Mouse (Mus musculus) hindbrain, embryonic 10.5 days (tissue): ENCODE results near the gene Fcamr. TPM values are rescaled to one million over a fixed set of nuclear protein-coding genes. Genes with fewer than 3 reads are reported as not detected.

Source experiments
- DNase-seq: peaks from one replicate; pipeline ENCODE4 v3.0.0-alpha.2; 2017; ENCODE audit warnings: low spot score
- H3K27ac ChIP-seq: fragments of 300-500 bp; sonication (generic); 2 replicates; pipeline ENCODE4 v1.5.1; 2016; ENCODE audit warnings: mild to moderate bottlenecking, moderate library complexity
- H3K27me3 ChIP-seq: fragments of 300-500 bp; sonication (generic); 2 replicates; pipeline ENCODE4 v1.6.1; 2016; ENCODE audit warnings: mild to moderate bottlenecking; ENCODE audit not compliant: poor library complexity, insufficient read depth, severe bottlenecking
- H3K36me3 ChIP-seq: fragments of 300-500 bp; sonication (generic); 2 replicates; pipeline ENCODE4 v1.6.1; 2016; ENCODE audit warnings: mild to moderate bottlenecking, moderate library complexity
- H3K4me1 ChIP-seq: fragments of 300-500 bp; sonication (generic); replicated peaks from 2 replicates; pipeline ENCODE4 v1.6.1; 2016; ENCODE audit warnings: mild to moderate bottlenecking
- H3K4me3 ChIP-seq: fragments of 300-500 bp; sonication (generic); 2 replicates; pipeline ENCODE4 v1.5.1; 2016; ENCODE audit warnings: mild to moderate bottlenecking, moderate library complexity
- H3K9me3 ChIP-seq: fragments of 300-500 bp; sonication (generic); 2 replicates; pipeline ENCODE4 v1.6.1; 2016; ENCODE audit warnings: mild to moderate bottlenecking, moderate library complexity
- WGBS: fragments of 180-500 bp; shearing (Covaris S2); methylation state at CpG from one replicate; pipeline ENCODE4 v1.1.7; 2016; 5-methylcytosine and 5-hydroxymethylcytosine counted together
- polyA plus RNA-seq: library from polyadenylated mRNA; unstranded; fragments of >200 nt; fragmentation: Nextera tagmentation; extraction: Ambion mirVana; gene quantifications from 2 replicates; pipeline ENCODE4 v1.2.1, GENCODE M21; 2016

The Fcamr gene
- polyA plus RNA-seq, 1 experiment from 2014 or later = not detected

DNA sequence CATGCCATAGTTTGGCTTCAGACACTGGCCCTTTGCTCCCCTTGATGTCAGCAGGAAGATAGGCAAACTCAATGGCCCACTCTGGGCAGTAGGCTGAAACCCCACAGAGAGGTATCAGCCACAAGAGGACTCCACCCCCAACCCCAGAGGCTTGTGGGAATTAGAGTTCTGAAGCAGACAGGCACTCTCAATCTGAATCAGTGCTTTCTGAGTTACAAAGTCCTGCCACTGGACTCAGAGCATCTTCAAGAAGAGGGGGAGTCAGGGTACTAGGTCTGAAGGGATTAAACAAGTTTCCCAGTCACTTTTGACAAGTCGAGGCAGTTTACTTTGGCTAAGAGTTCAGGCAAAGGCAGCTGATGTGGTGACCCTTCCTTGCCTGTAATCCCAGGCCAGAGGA lies 19.0 kb downstream of the Fcamr start:
- Histone ChIP-seq H3K27ac (no peak overlapping the region), H3K36me3 (no peaks in the 10 kb centered on the region), H3K4me1 (no peaks in the 10 kb centered on the region), H3K4me3 (no peak overlapping the region), H3K27me3 (no peaks in the 10 kb centered on the region), H3K9me3 (no peaks in the 10 kb centered on the region)
- DNase-seq = no peak
- WGBS = 80% methylated on average over 1 of the region's 1 CpGs

DNA sequence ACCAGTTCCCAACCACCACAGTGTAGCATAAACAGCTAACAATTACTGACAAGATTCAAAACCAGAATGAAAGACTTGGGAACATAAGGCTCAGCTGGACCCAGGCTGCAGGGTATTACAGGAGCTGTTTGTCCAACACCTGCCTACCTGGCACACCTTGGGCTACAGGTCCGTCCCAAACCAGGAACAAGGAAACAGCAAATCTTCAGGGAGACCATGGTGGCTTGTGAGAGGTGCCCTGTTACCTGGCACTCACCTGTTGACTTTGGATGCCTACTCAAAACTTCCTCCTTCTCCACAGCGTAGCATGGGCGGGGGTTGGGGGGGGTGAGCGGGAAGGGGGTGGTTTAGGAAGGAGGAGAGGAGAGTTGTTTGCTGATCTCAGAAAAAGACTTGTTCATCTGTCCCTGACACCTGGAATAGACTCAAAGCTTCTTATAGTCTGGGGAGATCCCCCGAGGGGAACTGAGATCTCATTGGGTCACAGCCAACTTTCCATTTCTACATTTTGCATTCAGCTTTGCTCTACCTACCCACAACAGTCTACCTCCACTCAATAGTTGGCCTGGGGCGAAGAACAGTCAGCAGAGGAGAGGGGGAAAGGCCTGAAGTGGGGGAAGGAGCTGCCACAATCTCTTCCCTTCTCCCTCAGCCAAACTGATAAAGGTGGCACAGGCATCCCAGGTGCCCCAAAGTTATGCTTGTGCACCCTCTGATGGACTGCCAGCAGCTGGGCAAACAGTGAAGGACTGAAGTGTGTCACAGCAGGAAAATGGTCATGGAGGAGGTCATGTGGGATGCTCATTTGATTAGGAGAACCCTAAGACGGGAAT lies 19.8 kb downstream of the Fcamr start:
- Histone ChIP-seq H3K9me3 (no peaks in the 10 kb centered on the region), H3K4me1 (no peaks in the 10 kb centered on the region), H3K4me3 (no peak overlapping the region), H3K36me3 (no peaks in the 10 kb centered on the region), H3K27me3 (no peaks in the 10 kb centered on the region), H3K27ac (no peak overlapping the region)
- WGBS = 86% methylated on average over 7 of the region's 7 CpGs
- DNase-seq = no peak

DNA sequence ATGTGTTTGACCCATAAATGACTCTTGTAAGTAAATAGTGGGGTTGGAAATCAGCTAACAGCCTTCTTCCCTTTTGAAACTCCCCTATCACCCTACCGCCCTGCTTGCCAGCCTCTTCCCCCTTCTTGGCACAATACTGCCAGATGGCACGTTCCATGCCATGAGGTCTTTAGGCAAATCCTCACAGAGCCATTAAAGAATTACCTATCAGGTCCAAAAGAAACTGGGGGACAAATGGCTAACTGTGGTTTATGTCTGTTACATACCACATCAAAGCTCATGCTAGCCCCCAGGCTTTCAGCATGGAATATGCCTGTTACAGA lies 20.4 kb downstream of the Fcamr start:
- WGBS = 94% methylated on average over 2 of the region's 2 CpGs

DNA sequence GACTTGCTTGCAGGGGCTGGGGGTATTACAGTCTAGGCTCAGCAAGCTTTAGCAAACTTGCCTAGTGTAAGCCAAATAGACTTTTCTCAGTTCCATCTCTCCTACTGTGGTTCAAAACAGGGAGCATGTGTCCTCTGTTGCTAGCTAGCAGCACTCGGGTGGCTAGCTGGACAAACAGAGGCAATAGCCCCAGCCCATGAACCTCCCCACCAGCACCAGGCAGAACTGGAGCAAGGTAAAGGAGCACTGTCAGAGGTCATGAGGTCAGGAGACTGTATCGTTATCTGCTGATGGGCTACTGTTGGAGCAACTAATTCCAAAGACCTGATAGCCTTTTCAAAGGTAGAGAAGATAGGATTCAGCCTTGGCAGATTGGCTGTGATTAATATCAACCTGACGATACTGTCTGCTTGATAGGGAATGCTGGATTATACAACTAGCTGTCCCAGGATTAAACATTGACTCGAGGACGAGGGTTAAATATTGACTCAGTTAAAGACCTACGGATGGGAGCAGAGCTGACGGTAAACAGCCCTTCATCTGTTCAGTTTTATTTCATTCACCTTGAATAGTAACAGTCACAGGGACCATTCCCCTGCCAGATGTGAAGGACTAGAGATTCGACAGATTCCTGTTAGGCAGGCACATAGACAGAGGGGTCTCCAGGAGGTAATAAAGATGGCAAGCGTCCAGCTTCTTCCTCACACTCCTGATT lies 21.4 kb downstream of the Fcamr start:
- no peaks in the 10 kb centered on the region for H3K27me3 ChIP-seq
- no peaks in the 10 kb centered on the region for H3K36me3 ChIP-seq
- DNase-seq = no peak
- no peak overlapping the region for H3K4me3 ChIP-seq
- no peak overlapping the region for H3K27ac ChIP-seq
- no peaks in the 10 kb centered on the region for H3K4me1 ChIP-seq
- no peaks in the 10 kb centered on the region for H3K9me3 ChIP-seq
- 86% methylated on average over 9 of the region's 9 CpGs for WGBS

More for the DNA sequence above, 20.4 kb downstream of the Fcamr start:
- Histone ChIP-seq H3K4me1 (no peaks in the 10 kb centered on the region), H3K4me3 (no peak overlapping the region), H3K36me3 (no peaks in the 10 kb centered on the region), H3K27me3 (no peaks in the 10 kb centered on the region), H3K27ac (no peak overlapping the region), H3K9me3 (no peaks in the 10 kb centered on the region)
- DNase-seq = no peak

DNA sequence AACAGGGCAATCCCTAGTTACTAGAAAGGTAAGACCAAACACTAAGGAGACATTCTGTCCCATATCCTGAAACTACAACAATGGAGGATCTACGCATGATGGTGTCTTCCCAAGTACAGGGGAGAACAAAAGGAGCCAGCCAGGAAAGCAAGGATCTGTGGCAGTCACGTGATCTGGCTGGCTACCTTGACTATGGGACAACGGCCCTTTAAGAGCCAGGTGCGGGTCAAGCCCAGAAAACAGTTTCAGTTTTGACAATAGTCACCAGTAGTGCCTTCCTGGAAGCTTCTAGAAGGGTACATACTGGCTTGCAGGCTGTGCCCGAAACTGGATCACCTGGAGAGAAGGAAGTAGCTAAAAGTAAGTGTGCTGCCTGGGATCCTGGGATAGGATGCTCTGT lies 25.7 kb downstream of the Fcamr start, which contains the start of gene Pigr:
Pigr (plus strand) TSS at position 237 of the 400 bp plus-strand sequence.
- H3K4me3 ChIP-seq = no peak within 1 kb of the TSS
- H3K27me3 ChIP-seq = no peaks in the 10 kb centered on the region
- H3K36me3 ChIP-seq = no peaks in the 10 kb centered on the region
- no peaks in the 10 kb centered on the region for H3K9me3 ChIP-seq
- no peak for DNase-seq
- H3K4me1 ChIP-seq = no peaks in the 10 kb centered on the region
- H3K27ac ChIP-seq = no peak within 1 kb of the TSS
- WGBS = 87% methylated on average over 5 of the region's 5 CpGs

GRCm38 (mm10) chr1:130828656-130829055 lies 28.0 kb downstream of the Fcamr start:
- Histone ChIP-seq H3K27ac (no peak overlapping the region), H3K4me3 (no peak overlapping the region), H3K36me3 (no peaks in the 10 kb centered on the region), H3K4me1 (no peaks in the 10 kb centered on the region), H3K9me3 (no peaks in the 10 kb centered on the region), H3K27me3 (no peaks in the 10 kb centered on the region)
- DNase-seq = no peak
- 83% methylated on average over 4 of the region's 4 CpGs for WGBS

- no peaks in the 10 kb centered on the region for H3K27me3 ChIP-seq
- no peaks in the 10 kb centered on the region for H3K9me3 ChIP-seq
- WGBS = 80% methylated on average over 8 of the region's 8 CpGs
- no peaks in the 10 kb centered on the region for H3K36me3 ChIP-seq
- no peak for DNase-seq
- H3K27ac ChIP-seq = no peak overlapping the region
- no peaks in the 10 kb centered on the region for H3K4me1 ChIP-seq
- H3K4me3 ChIP-seq = no peak overlapping the region
Measured at GRCm38 (mm10) chr1:130829906-130830830, 29.5 kb downstream of the Fcamr start.

- Histone ChIP-seq H3K27ac (no peak overlapping the region), H3K36me3 (no peaks in the 10 kb centered on the region), H3K27me3 (no peaks in the 10 kb centered on the region), H3K4me1 (no peaks in the 10 kb centered on the region), H3K4me3 (no peak overlapping the region), H3K9me3 (no peaks in the 10 kb centered on the region)
- 78% methylated on average over 5 of the region's 5 CpGs for WGBS
- no peak for DNase-seq
Measured at GRCm38 (mm10) chr1:130832230-130833149, 31.8 kb downstream of the Fcamr start.

DNA sequence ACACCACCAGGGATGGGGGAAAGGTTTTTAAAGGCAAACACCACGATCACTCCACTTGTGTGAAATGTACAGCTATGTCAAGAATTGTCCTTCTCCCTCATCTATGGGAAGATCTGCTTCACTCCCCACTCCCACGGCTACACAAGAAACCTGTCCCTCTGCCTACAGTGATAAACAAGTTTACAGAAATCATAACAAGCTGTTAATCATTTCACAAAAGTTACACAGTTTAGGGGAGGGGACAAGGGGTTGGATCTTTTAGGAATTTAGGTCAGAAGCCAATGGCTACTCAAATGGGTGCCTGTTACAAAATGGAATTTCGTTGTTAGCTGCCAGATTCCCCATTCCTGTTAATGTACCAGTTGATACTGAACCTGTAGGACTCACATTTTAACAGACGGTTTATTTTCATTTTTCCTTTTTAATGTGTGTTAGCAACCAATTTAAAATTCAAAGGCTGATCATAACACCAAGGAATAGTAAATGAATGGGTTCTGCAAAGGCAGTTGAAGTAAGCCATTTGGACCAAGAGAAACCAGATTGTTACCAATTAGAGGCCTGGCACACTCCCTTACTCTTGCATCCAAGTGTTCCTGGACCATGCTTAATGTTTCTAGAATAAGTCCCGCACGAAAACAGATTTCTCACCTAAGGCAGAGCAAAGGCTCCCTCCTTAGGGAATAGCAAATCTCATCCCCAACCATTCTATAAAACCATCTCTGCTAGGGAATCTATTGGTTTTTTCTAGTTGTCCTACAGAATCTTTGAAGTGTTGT lies 34.6 kb downstream of the Fcamr start:
- no peak for DNase-seq
- Histone ChIP-seq H3K4me3 (no peak overlapping the region), H3K27ac (no peak overlapping the region), H3K9me3 (no peaks in the 10 kb centered on the region), H3K27me3 (no peaks in the 10 kb centered on the region), H3K4me1 (no peaks in the 10 kb centered on the region), H3K36me3 (no peaks in the 10 kb centered on the region)
- 88% methylated on average over 6 of the region's 6 CpGs for WGBS

- Histone ChIP-seq H3K4me1 (no peaks in the 10 kb centered on the region), H3K36me3 (no peaks in the 10 kb centered on the region), H3K27ac (no peak overlapping the region), H3K27me3 (no peaks in the 10 kb centered on the region), H3K4me3 (no peak overlapping the region), H3K9me3 (no peaks in the 10 kb centered on the region)
- DNase-seq = no peak
- WGBS = 59% methylated on average over 6 of the region's 6 CpGs
Measured at GRCm38 (mm10) chr1:130838288-130838687, 37.6 kb downstream of the Fcamr start.

GRCm38 (mm10) chr1:130840599-130841379 lies 40.1 kb downstream of the Fcamr start:
- WGBS = 85% methylated on average over 8 of the region's 8 CpGs
- DNase-seq = no peak
- Histone ChIP-seq H3K4me3 (no peak overlapping the region), H3K27me3 (no peaks in the 10 kb centered on the region), H3K4me1 (no peaks in the 10 kb centered on the region), H3K36me3 (no peaks in the 10 kb centered on the region), H3K9me3 (no peaks in the 10 kb centered on the region), H3K27ac (no peak overlapping the region)
